Comparison of ENCODE assay signal across 10 mouse cellular contexts in genomic region chr5:123444069-123444468, GRCm38 (mm10). TPM values are rescaled to one million over a fixed set of nuclear protein-coding genes. Genes with fewer than 3 reads are reported as not detected.
DNase-seq lines count a peak whose midpoint lies in the region; ATAC-seq lines count a peak whose summit lies in the region.
"Had no signal": no experiment of that assay in that cellular context is flagged by ENCODE, and none has a peak within 500 bp of the region (broad histone marks: within the 10 kb centered on the region; RNA-seq: fewer than 3 reads in every experiment).

No protein-coding gene starts in this region.

- intact Hi-C loops in heart, postnatal 25 days (cut with DNase I) = loop anchor here (1.0 kb wide), 1 partner anchor 55 kb away; no protein-coding TSS in a partner anchor
- intact Hi-C loops in left cerebral cortex, postnatal 14 days (cut with DNase I) = loop anchor here (1.0 to 10.0 kb wide), 2 partner anchors 55 to 171 kb away; no protein-coding TSS in a partner anchor

- H3K4me2 ChIP-seq in midbrain, embryonic 11.5 days = no peak overlapping the region
- H3K4me2 ChIP-seq in midbrain, embryonic 15.5 days = no peak overlapping the region
- H3K4me2 ChIP-seq: heart, embryonic 15.5 days had no signal

- H3K4me3 ChIP-seq in midbrain, embryonic 11.5 days (ENCODE audit: low read depth, low read length) = no peak overlapping the region
- H3K4me3 ChIP-seq in midbrain, embryonic 15.5 days = no peak overlapping the region
- no peak overlapping the region for H3K4me3 ChIP-seq in embryonic facial prominence, embryonic 10.5 days
- H3K4me3 ChIP-seq: heart, embryonic 15.5 days had no signal

- peak; percentile 94 for DNase-seq in midbrain, embryonic 11.5 days (ENCODE audit: low spot score, missing footprints)
- DNase-seq in adrenal gland, postnatal 25 days = peak; percentile 59
- DNase-seq in embryonic facial prominence, embryonic 10.5 days (ENCODE audit: low spot score) = peak; percentile 77
- DNase-seq in heart, postnatal 25 days (ENCODE audit: low spot score) = peak; percentile 49
- DNase-seq in left cerebral cortex, postnatal 14 days (ENCODE audit: low spot score in 2 of 2) = peak; percentile 84 to 87
- peak; percentile 29 to 64 for DNase-seq in thymus, postnatal 10 days (ENCODE audit: low spot score in 2 of 2)

- H3K36me3 ChIP-seq in midbrain, embryonic 11.5 days (ENCODE audit: control insufficient read depth, insufficient read depth, low read length) = peaks cover 8% of the 10 kb centered on the region
- peaks cover 31% of the 10 kb centered on the region for H3K36me3 ChIP-seq in midbrain, embryonic 15.5 days (replicated peaks)
- peaks cover 82% of the 10 kb centered on the region for H3K36me3 ChIP-seq in embryonic facial prominence, embryonic 10.5 days (replicated peaks)

- H3K4me1 ChIP-seq in midbrain, embryonic 11.5 days (ENCODE audit: control insufficient read depth, insufficient read depth, low read length) = no peaks in the 10 kb centered on the region
- no peaks in the 10 kb centered on the region for H3K4me1 ChIP-seq in midbrain, embryonic 15.5 days
- peaks cover 8% of the 10 kb centered on the region for H3K4me1 ChIP-seq in embryonic facial prominence, embryonic 10.5 days

- no peaks in the 10 kb centered on the region for H3K9me3 ChIP-seq in midbrain, embryonic 11.5 days (ENCODE audit: control insufficient read depth, low read length)
- no peaks in the 10 kb centered on the region for H3K9me3 ChIP-seq in midbrain, embryonic 15.5 days
- no peaks in the 10 kb centered on the region for H3K9me3 ChIP-seq in embryonic facial prominence, embryonic 10.5 days
- H3K9me3 ChIP-seq: heart, embryonic 15.5 days had no signal

- no peak overlapping the region for H3K9ac ChIP-seq in midbrain, embryonic 11.5 days (ENCODE audit: low read length)
- no peak overlapping the region for H3K9ac ChIP-seq in midbrain, embryonic 15.5 days
- H3K9ac ChIP-seq: heart, embryonic 15.5 days had no signal

- ATAC-seq in midbrain, embryonic 11.5 days (ENCODE audit: low FRiP score) = no peak
- ATAC-seq in midbrain, embryonic 15.5 days (replicated peaks) = no peak
- ATAC-seq in neutrophil, adult 5-6 weeks (ENCODE audit: extremely low read depth, insufficient number of reproducible peaks, low FRiP score, poor library complexity, severe bottlenecking) = peak; percentile 56; the same call in 1 of the 2 replicates

- H3K27me3 ChIP-seq in midbrain, embryonic 11.5 days (ENCODE audit: control insufficient read depth, insufficient read depth, low read length) = no peaks in the 10 kb centered on the region
- H3K27me3 ChIP-seq in midbrain, embryonic 15.5 days (replicated peaks) = no peaks in the 10 kb centered on the region
- H3K27me3 ChIP-seq in embryonic facial prominence, embryonic 10.5 days (replicated peaks; ENCODE audit: low read depth, poor library complexity, severe bottlenecking) = no peaks in the 10 kb centered on the region
- H3K27me3 ChIP-seq: heart, embryonic 15.5 days had no signal

- WGBS in midbrain, embryonic 11.5 days = 54% methylated on average over 4 of the region's 4 CpGs
- 51% methylated on average over 4 of the region's 4 CpGs for WGBS in midbrain, embryonic 15.5 days
- 49% methylated on average over 4 of the region's 4 CpGs for WGBS in embryonic facial prominence, embryonic 10.5 days

- H3K27ac ChIP-seq in midbrain, embryonic 11.5 days (ENCODE audit: low read depth, low read length) = no peak overlapping the region
- H3K27ac ChIP-seq in midbrain, embryonic 15.5 days = no peak overlapping the region
- H3K27ac ChIP-seq in embryonic facial prominence, embryonic 10.5 days (replicated peaks) = no peak overlapping the region
- H3K27ac ChIP-seq: heart, embryonic 15.5 days had no signal

RNA-seq across cellular contexts. Expression of gene Lrrc43, which starts 45.0 kb away (rescaled TPM):
- polyA plus RNA-seq in midbrain, embryonic 11.5 days (2014; fragmentation: Nextera tagmentation; extraction: Ambion mirVana) = not detected in 2 replicates
- 0.89 and 1.1 TPM in 2 replicates for polyA plus RNA-seq in midbrain, embryonic 15.5 days (2015; fragmentation: Nextera tagmentation; extraction: Ambion mirVana)
- not detected in 2 replicates for total RNA-seq in adrenal gland, postnatal 25 days (2021)
- polyA plus RNA-seq in embryonic facial prominence, embryonic 10.5 days (2016; fragmentation: Nextera tagmentation; extraction: Ambion mirVana) = 0.19 TPM in 1 of 2 replicates, not detected in the other
- total RNA-seq in heart, postnatal 25 days (2021) = not detected
- 1 to 10 TPM; 1.1 to 1.4 TPM for total RNA-seq in left cerebral cortex, postnatal 14 days (2021)
- total RNA-seq in neutrophil, adult 5-6 weeks (2017) = not detected in 2 replicates
- polyA plus RNA-seq: stomach, embryonic 16.5 days had no signal

RNA-seq across cellular contexts. Expression of gene Il31, which starts 45.2 kb away (rescaled TPM):
- not detected in 2 replicates for polyA plus RNA-seq in midbrain, embryonic 11.5 days (2014; fragmentation: Nextera tagmentation; extraction: Ambion mirVana)
- polyA plus RNA-seq in midbrain, embryonic 15.5 days (2015; fragmentation: Nextera tagmentation; extraction: Ambion mirVana) = not detected in 2 replicates
- total RNA-seq in adrenal gland, postnatal 25 days (2021) = not detected in 2 replicates
- not detected in 2 replicates for polyA plus RNA-seq in embryonic facial prominence, embryonic 10.5 days (2016; fragmentation: Nextera tagmentation; extraction: Ambion mirVana)
- total RNA-seq in heart, postnatal 25 days (2021) = not detected
- not detected for total RNA-seq in left cerebral cortex, postnatal 14 days (2021)
- total RNA-seq in neutrophil, adult 5-6 weeks (2017) = not detected in 2 replicates
- polyA plus RNA-seq: heart, embryonic 15.5 days; stomach, embryonic 16.5 days had no signal

RNA-seq across cellular contexts. Expression of gene Mlxip, which starts 49.5 kb away (rescaled TPM):
- 15.5 and 18.3 TPM in 2 replicates for polyA plus RNA-seq in midbrain, embryonic 11.5 days (2014; fragmentation: Nextera tagmentation; extraction: Ambion mirVana)
- polyA plus RNA-seq in midbrain, embryonic 15.5 days (2015; fragmentation: Nextera tagmentation; extraction: Ambion mirVana) = 18.6 and 21.1 TPM in 2 replicates
- 25.3 and 30.5 TPM in 2 replicates for total RNA-seq in adrenal gland, postnatal 25 days (2021)
- 18.6 and 20.8 TPM in 2 replicates for polyA plus RNA-seq in embryonic facial prominence, embryonic 10.5 days (2016; fragmentation: Nextera tagmentation; extraction: Ambion mirVana)
- total RNA-seq in heart, postnatal 25 days (2021) = 10 to 100 TPM; 23.0 to 25.7 TPM
- total RNA-seq in left cerebral cortex, postnatal 14 days (2021) = 10 to 100 TPM; 19.2 to 22.6 TPM
- 50.7 and 57.7 TPM in 2 replicates for total RNA-seq in neutrophil, adult 5-6 weeks (2017)
